Mouse (Mus musculus): ENCODE results near the gene Scg5.

Gene Scg5

DNA sequence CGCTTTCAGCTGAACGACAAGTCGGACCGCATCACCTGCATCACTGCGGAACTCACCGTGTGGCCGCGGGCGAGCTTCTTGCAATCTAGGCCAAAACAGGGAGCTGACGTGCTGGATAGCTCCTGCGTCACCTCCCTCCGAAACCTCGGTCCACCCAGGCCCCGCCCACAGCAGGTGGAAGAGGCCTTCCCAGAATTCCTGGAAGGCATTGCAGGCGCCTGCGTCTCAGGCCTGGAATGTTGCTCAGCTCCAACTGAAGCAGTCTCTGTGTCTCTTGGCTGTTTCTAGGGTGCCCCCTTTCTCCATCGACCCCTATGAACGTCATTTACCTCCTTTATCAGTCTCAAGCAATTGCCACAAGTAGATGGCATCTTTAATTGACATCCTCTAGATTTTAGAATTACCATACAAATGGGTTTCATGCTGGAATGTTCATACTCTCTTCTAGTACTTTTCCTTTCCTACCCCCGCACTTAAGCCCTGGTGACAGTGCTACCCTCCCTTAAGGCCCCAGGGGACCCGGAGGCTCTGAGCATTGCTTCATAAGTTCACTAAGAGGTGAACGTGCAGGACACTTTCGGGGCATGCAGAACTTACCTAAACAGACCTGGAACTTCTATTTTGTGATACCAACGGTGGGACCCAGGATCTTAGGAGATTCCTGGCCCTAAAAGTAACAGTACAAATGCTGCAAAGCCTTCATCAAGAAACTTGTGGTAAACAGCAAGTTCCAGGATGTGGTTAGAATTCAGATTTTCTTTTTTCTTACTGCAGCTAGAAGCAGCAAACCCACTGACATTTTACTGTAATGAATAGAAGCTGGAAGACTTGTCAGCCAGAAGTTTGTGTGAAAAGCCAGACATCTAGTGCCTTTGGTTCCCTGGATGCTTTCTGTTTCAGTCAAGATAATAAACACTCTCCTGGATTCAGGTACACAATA, at the start of gene Scg5:
Scg5 (minus strand) TSS at position 179 of the 940 bp plus-strand sequence.
- peak; percentile 82 to 88 for DNase-seq (ENCODE audit: low spot score in 2 of 2)

DNA sequence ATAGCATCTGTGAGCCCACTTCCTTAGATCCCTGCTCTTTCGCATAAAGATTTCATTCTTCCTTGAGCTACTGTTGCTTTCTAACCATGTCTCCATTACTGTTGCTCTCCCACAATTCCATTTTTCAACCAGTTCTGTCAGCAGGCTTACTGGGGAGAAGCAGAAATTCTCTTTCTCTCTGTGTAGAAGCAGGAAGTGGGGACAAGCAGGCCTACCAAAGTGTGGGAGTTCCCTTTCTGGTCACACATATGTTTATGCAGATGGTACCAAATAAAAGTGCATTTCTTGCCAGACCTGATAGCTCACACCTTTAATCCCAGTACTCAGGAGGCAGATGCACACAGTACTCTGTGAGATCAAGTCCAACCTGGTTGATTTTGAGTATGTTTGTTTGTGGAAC, 41.2 kb upstream of the Scg5 start:
- DNase-seq (ENCODE audit: low spot score in 2 of 2) = no peak

GRCm38 (mm10) chr2:113868404-113868803, 39.5 kb upstream of the Scg5 start:
- DNase-seq (ENCODE audit: low spot score in 2 of 2) = no peak

- DNase-seq (ENCODE audit: low spot score in 2 of 2) = no peak
Observed at GRCm38 (mm10) chr2:113866155-113866554, 37.2 kb upstream of the Scg5 start.

- no peak for DNase-seq (ENCODE audit: low spot score in 2 of 2)
Observed at GRCm38 (mm10) chr2:113849141-113849540, 20.2 kb upstream of the Scg5 start.

- DNase-seq (ENCODE audit: low spot score in 2 of 2) = peak; percentile 87 to 93
Observed at GRCm38 (mm10) chr2:113848245-113849121, 19.6 kb upstream of the Scg5 start, which contains the start of gene Arhgap11a. TSS of gene Arhgap11a (minus strand) at chr2:113848661.

GRCm38 (mm10) chr2:113847678-113848244, 18.8 kb upstream of the Scg5 start:
- DNase-seq (ENCODE audit: low spot score in 2 of 2) = no peak

DNA sequence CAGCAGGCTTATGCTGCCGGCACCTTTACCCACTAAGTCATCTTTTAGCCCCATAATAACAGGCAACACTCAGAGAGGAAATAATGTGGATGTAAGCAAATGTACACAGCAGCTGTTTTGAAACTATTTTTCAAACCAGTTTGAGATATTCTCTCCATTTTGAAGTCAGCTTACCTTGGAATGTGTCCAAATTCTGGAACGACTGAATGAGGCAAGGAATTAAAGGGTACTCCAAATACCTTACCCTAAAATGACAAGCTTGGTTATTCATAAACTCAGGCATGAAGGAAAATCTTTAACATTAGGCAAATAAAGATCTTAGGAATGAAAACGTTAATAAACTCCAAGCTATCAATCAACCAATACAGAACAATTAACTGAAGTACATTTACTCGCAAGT, 16.2 kb upstream of the Scg5 start:
- DNase-seq (ENCODE audit: low spot score in 2 of 2) = no peak

DNA sequence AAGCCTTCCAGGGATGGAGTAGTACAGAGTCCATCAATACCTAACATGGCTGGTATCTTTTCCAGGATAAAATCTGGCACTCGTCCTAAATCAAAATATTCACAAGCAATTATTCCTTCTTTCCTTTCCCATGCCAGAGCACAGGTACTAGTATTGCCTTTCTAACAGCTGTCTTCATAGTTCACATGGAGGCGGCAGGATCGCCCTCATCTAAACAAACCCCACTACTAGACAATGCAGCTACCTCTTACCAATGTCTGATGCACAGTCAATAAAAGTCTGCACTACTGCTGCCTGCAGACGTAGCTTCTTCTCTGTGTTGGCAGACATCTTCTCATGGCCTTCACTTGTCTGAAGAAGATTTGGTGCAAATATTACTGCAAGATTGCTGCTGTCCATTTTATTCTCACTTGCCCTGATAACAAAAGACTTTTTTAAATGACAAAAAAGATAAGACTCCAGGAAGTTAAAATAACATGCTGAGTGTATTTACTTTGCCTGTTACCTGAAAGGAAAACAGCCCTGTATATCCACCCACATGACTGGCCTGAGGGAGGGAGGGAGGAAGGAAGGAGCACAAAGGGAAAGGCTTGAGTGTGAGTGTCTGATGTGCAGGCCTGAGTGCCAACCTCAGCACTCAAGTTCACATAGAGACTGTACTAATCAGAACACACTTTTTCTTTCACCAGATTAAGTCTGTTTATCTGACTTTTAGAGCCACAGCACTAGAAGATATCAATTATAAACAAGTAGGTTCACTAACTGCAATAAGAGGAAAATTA, 12.9 kb upstream of the Scg5 start:
- no peak for DNase-seq (ENCODE audit: low spot score in 2 of 2)

DNA sequence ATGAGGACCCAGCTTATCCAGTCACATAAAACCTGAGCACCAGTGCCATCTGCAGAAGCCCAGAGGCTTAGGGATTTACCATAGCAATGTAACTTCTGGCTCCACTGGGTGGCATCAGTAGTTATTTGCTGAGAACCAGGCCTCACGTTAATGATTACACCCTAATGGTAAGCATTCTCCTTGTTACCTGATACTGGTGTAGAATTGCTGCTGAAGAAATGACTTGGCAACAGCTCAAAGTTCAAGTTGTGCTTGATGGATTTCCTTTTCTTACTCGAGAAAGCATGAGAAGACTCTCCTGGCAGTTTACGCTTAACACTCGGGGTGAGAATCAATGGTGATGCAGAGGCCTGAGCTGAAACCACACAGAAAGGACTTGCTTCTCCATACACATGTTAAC, 10.6 kb upstream of the Scg5 start:
- no peak for DNase-seq (ENCODE audit: low spot score in 2 of 2)

DNA sequence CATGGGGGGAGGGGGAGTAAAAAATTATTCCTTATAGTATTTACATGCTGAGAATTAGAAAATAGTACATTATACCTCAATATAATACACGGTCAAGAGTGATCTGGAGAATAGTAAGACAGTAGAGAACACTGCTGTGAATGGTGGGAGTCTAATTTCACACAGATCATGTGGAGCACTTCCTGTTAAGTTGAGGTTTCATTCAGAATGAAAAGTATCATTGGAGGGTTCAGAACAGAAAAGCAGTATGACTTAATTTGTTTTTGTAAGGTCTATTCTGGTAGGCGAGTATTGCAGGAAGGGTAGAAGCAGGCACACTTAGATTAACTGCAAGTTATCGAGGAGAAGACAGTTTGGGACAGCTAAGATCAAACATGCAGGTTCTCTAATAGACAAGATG, 6.3 kb upstream of the Scg5 start:
- DNase-seq (ENCODE audit: low spot score in 2 of 2) = no peak

- DNase-seq (ENCODE audit: low spot score in 2 of 2) = no peak
Observed at GRCm38 (mm10) chr2:113828086-113828942, 607 bp downstream of the Scg5 start.

DNA sequence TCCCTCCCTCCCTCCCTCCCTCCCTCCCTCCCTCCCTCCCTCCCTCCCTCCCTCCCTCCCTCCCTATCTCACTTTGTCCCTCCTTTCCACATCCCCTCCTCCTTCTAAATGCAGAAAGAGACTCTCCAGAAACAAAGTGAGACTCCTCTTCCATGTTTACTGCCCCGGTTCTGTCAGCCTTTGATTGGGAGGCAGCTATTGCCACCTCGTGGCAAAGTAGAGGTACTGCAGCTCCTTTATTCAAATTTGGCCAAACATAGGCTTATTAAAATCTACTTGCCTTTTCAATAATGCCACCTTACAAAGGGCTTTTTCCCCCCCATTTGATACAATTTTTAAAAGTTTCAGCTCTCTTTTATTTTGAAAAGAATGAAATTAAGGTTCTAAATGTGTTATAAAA, 5.0 kb downstream of the Scg5 start:
- no peak for DNase-seq (ENCODE audit: low spot score in 2 of 2)

- DNase-seq (ENCODE audit: low spot score in 2 of 2) = no peak
Observed at GRCm38 (mm10) chr2:113822367-113822766, 6.6 kb downstream of the Scg5 start.

- DNase-seq (ENCODE audit: low spot score in 2 of 2) = no peak
Observed at GRCm38 (mm10) chr2:113821176-113821734, 7.7 kb downstream of the Scg5 start.

DNA sequence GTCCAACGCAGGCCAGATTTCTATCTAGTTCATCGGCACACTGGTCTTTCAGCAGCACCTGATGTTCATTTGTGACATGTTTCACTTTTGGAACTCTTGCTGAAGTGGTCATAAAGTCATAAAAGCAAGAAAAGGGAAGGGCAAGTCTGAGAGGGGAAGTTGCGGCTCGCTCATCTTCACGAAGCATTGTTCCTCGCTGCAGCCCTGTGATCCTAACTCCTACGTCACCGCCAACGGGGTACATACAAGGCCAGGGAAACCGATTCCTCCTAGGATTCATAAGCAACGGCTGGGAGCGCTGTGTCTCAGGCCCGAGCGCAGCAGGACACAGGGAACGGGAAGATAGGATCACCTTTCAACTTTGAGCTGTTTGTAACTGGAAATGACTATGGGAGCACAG, 8.8 kb downstream of the Scg5 start:
- DNase-seq (ENCODE audit: low spot score in 2 of 2) = no peak

DNA sequence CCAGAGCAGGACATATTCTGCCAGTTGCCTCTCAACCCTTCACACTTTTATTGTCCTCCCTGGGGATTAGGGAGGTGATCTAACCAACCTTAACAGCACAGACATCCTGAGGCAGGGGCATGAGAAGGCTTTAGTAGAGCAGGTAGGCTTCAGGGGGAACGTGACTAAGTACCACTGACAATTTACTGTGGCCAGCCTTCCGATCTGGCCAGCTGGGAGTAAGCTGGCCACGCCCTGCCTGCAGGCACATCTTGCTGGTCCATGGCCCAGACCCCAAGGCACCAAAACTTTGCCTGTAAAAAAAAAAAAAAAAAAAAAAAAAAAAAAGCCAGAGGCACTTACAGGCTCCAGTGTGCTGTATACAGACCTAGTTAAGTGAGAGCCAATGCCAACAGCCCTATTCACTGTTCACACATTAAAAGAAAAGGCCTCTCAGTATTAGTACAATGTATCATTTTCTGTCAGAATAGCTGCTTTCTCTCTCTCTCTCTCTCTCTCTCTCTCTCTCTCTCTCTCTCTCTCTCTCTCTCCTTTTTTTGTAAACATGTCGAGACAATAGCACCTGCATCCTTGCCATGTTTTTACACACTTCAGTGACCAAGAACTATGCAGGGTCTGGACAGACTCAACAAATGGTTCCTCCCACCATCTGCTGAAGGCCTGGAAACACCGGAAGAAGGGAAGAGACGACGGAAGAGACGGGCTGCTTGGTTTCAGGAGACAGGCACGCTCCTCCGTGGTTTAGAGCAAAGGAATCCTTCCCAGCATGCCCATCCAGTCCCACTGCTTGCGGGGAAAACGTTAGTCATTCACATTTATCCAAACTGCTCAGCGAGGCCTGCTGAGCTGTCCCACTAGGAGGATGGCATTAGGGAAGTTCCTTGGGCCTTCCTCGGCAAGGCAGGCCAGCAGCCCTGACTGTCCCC, 11.0 kb downstream of the Scg5 start:
- no peak for DNase-seq (ENCODE audit: low spot score in 2 of 2)

GRCm38 (mm10) chr2:113807640-113808039, 21.3 kb downstream of the Scg5 start:
- no peak for DNase-seq (ENCODE audit: low spot score in 2 of 2)

Measured in left cerebral cortex, adult 9 months (tissue).